17 mouse cellular contexts compared by ENCODE assay signal in the genomic region with DNA sequence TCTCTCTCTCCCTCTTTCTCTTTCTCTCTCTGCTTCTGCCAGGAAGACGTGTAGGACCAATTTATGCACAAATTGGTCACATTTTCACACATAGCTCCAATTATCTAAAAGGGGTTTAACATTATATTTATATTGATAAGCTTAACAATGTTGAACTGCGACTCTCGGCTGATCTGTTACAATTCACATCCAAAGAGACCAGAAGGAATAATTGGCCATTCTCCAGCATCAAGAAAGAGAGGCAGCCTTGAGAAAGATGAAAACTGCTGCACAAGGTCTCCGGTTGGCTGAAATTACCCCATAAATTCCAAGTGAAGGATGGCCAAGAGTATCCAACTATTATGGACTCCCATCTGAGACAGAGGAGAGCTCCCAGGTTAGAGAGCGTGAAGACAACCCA.
"Had no signal": no experiment of that assay in that cellular context is flagged by ENCODE, and none has a peak within 500 bp of the region (broad histone marks: within the 10 kb centered on the region; RNA-seq: fewer than 3 reads in every experiment).

No protein-coding gene starts in this region.

- ATAC-seq: liver, embryonic 12.5 days; midbrain, embryonic 13.5 days had no signal

- H3K27me3 ChIP-seq: limb, embryonic 13.5 days; liver, embryonic 12.5 days; liver, embryonic 15.5 days; lung, embryonic 15.5 days; megakaryocyte, embryonic 14.5 days; midbrain, embryonic 13.5 days had no signal

- H3K27ac ChIP-seq: kidney, embryonic 15.5 days; limb, embryonic 10.5 days; limb, embryonic 13.5 days; liver, embryonic 12.5 days; liver, embryonic 15.5 days; lung, embryonic 15.5 days; midbrain, embryonic 10.5 days; midbrain, embryonic 13.5 days had no signal

- H3K4me3 ChIP-seq: kidney, embryonic 15.5 days; limb, embryonic 10.5 days; limb, embryonic 13.5 days; liver, embryonic 12.5 days; liver, embryonic 15.5 days; lung, embryonic 15.5 days; megakaryocyte, embryonic 14.5 days; midbrain, embryonic 10.5 days; midbrain, embryonic 13.5 days had no signal

- H3K4me1 ChIP-seq: kidney, embryonic 15.5 days; limb, embryonic 13.5 days; lung, embryonic 15.5 days; megakaryocyte, embryonic 14.5 days had no signal

- H3K9ac ChIP-seq: kidney, embryonic 15.5 days; limb, embryonic 13.5 days; liver, embryonic 12.5 days; liver, embryonic 15.5 days; lung, embryonic 15.5 days; midbrain, embryonic 13.5 days had no signal

- H3K4me2 ChIP-seq: kidney, embryonic 15.5 days; limb, embryonic 13.5 days; liver, embryonic 12.5 days; liver, embryonic 15.5 days; lung, embryonic 15.5 days; midbrain, embryonic 13.5 days had no signal

- H3K9me3 ChIP-seq: kidney, embryonic 15.5 days; limb, embryonic 10.5 days; limb, embryonic 13.5 days; liver, embryonic 12.5 days; liver, embryonic 15.5 days; lung, embryonic 15.5 days; midbrain, embryonic 10.5 days; midbrain, embryonic 13.5 days had no signal

- H3K36me3 ChIP-seq: kidney, embryonic 15.5 days; limb, embryonic 10.5 days; limb, embryonic 13.5 days; liver, embryonic 12.5 days; liver, embryonic 15.5 days; lung, embryonic 15.5 days; midbrain, embryonic 10.5 days; midbrain, embryonic 13.5 days had no signal

- DNase-seq: kidney, postnatal 10 days; kidney, postnatal 36 days; liver; lung, adult 18-20 months; lung, postnatal 10 days; lung, postnatal 36 days; thymus, adult 18-20 months; thymus, postnatal 36 days had no signal
